Mouse (Mus musculus): Measurements from ENCODE around the gene Cdkal1. TPM values are rescaled to one million over a fixed set of nuclear protein-coding genes. Genes with fewer than 3 reads are reported as not detected.

The Cdkal1 gene
- polyA plus RNA-seq, 1 experiment = 13.5 TPM

GRCm38 (mm10) chr13:29553792-29554191 is 301.7 kb downstream of the Cdkal1 start:
- H3K4me3 ChIP-seq (ENCODE audit: insufficient read depth, low read length) = no peak overlapping the region
- H3K4me1 ChIP-seq (ENCODE audit: control insufficient read depth, insufficient read depth, low read length) = peaks cover 6% of the 10 kb centered on the region; the same call in 1 of the 2 replicates
- TF ChIP-seq POLR2A (IDR thresholded peaks at IDR 0.05; ENCODE audit: borderline replicate concordance, low read depth, low read length) (no peak), CTCF (IDR thresholded peaks at IDR 0.05; ENCODE audit: low read depth, low read length) (no peak)
- no peak overlapping the region for H3K27ac ChIP-seq (ENCODE audit: insufficient read depth, low read depth, low read length)

GRCm38 (mm10) chr13:29552322-29552870 is 303.1 kb downstream of the Cdkal1 start:
- Histone ChIP-seq H3K27ac (ENCODE audit: insufficient read depth, low read depth, low read length) (no peak overlapping the region), H3K4me3 (ENCODE audit: insufficient read depth, low read length) (no peak overlapping the region), H3K4me1 (ENCODE audit: control insufficient read depth, insufficient read depth, low read length) (peaks cover 6% of the 10 kb centered on the region; the same call in 1 of the 2 replicates)
- TF ChIP-seq POLR2A (IDR thresholded peaks at IDR 0.05; ENCODE audit: borderline replicate concordance, low read depth, low read length) (no peak), CTCF (IDR thresholded peaks at IDR 0.05; ENCODE audit: low read depth, low read length) (no peak)

GRCm38 (mm10) chr13:29550886-29551285 is 304.6 kb downstream of the Cdkal1 start:
- TF ChIP-seq POLR2A (IDR thresholded peaks at IDR 0.05; ENCODE audit: borderline replicate concordance, low read depth, low read length) (no peak), CTCF (IDR thresholded peaks at IDR 0.05; ENCODE audit: low read depth, low read length) (no peak)
- Histone ChIP-seq H3K4me1 (ENCODE audit: control insufficient read depth, insufficient read depth, low read length) (peaks cover 5% of the 10 kb centered on the region; the same call in 1 of the 2 replicates), H3K27ac (ENCODE audit: insufficient read depth, low read depth, low read length) (no peak overlapping the region), H3K4me3 (ENCODE audit: insufficient read depth, low read length) (no peak overlapping the region)

GRCm38 (mm10) chr13:29550203-29550602 is 305.3 kb downstream of the Cdkal1 start:
- no peak overlapping the region for H3K27ac ChIP-seq (ENCODE audit: insufficient read depth, low read depth, low read length)
- no peak overlapping the region for H3K4me3 ChIP-seq (ENCODE audit: insufficient read depth, low read length)
- peaks cover 3% of the 10 kb centered on the region; the same call in 1 of the 2 replicates for H3K4me1 ChIP-seq (ENCODE audit: control insufficient read depth, insufficient read depth, low read length)
- TF ChIP-seq POLR2A (IDR thresholded peaks at IDR 0.05; ENCODE audit: borderline replicate concordance, low read depth, low read length) (no peak), CTCF (IDR thresholded peaks at IDR 0.05; ENCODE audit: low read depth, low read length) (no peak)

- no peak for TF ChIP-seq CTCF (IDR thresholded peaks at IDR 0.05; ENCODE audit: low read depth, low read length)
- TF ChIP-seq POLR2A (IDR thresholded peaks at IDR 0.05; ENCODE audit: borderline replicate concordance, low read depth, low read length) = no peak
- H3K4me3 ChIP-seq (ENCODE audit: insufficient read depth, low read length) = no peak overlapping the region
These were observed 305.7 kb downstream of the Cdkal1 start for GRCm38 (mm10) chr13:29549761-29550160.

GRCm38 (mm10) chr13:29537906-29538305 is 317.6 kb downstream of the Cdkal1 start:
- Histone ChIP-seq H3K4me1 (ENCODE audit: control insufficient read depth, insufficient read depth, low read length) (no peaks in the 10 kb centered on the region), H3K27ac (ENCODE audit: insufficient read depth, low read depth, low read length) (no peak overlapping the region), H3K4me3 (ENCODE audit: insufficient read depth, low read length) (no peak overlapping the region)
- no peak for TF ChIP-seq POLR2A (IDR thresholded peaks at IDR 0.05; ENCODE audit: borderline replicate concordance, low read depth, low read length)
- TF ChIP-seq CTCF (IDR thresholded peaks at IDR 0.05; ENCODE audit: low read depth, low read length) = no peak

More at GRCm38 (mm10) chr13:29549761-29550160, 305.7 kb downstream of the Cdkal1 start:
- Histone ChIP-seq H3K27ac (ENCODE audit: insufficient read depth, low read depth, low read length) (no peak overlapping the region), H3K4me1 (ENCODE audit: control insufficient read depth, insufficient read depth, low read length) (peaks cover 3% of the 10 kb centered on the region; the same call in 1 of the 2 replicates)

- TF ChIP-seq POLR2A (IDR thresholded peaks at IDR 0.05; ENCODE audit: borderline replicate concordance, low read depth, low read length) = no peak
- no peak for TF ChIP-seq CTCF (IDR thresholded peaks at IDR 0.05; ENCODE audit: low read depth, low read length)
- Histone ChIP-seq H3K4me1 (ENCODE audit: control insufficient read depth, insufficient read depth, low read length) (no peaks in the 10 kb centered on the region), H3K4me3 (ENCODE audit: insufficient read depth, low read length) (no peak overlapping the region), H3K27ac (ENCODE audit: insufficient read depth, low read depth, low read length) (no peak overlapping the region)
These were observed 321.9 kb downstream of the Cdkal1 start for GRCm38 (mm10) chr13:29533586-29533985.

- no peaks in the 10 kb centered on the region for H3K4me1 ChIP-seq (ENCODE audit: control insufficient read depth, insufficient read depth, low read length)
- no peak overlapping the region for H3K27ac ChIP-seq (ENCODE audit: insufficient read depth, low read depth, low read length)
- H3K4me3 ChIP-seq (ENCODE audit: insufficient read depth, low read length) = no peak overlapping the region
- TF ChIP-seq POLR2A (IDR thresholded peaks at IDR 0.05; ENCODE audit: borderline replicate concordance, low read depth, low read length) (no peak), CTCF (IDR thresholded peaks at IDR 0.05; ENCODE audit: low read depth, low read length) (no peak)
These were observed 327.1 kb downstream of the Cdkal1 start for GRCm38 (mm10) chr13:29528344-29528743.

GRCm38 (mm10) chr13:29521321-29521720 is 334.2 kb downstream of the Cdkal1 start:
- TF ChIP-seq CTCF (IDR thresholded peaks at IDR 0.05; ENCODE audit: low read depth, low read length) (no peak), POLR2A (IDR thresholded peaks at IDR 0.05; ENCODE audit: borderline replicate concordance, low read depth, low read length) (no peak)
- Histone ChIP-seq H3K4me3 (ENCODE audit: insufficient read depth, low read length) (no peak overlapping the region), H3K4me1 (ENCODE audit: control insufficient read depth, insufficient read depth, low read length) (no peaks in the 10 kb centered on the region), H3K27ac (ENCODE audit: insufficient read depth, low read depth, low read length) (no peak overlapping the region)

GRCm38 (mm10) chr13:29514071-29514470 is 341.4 kb downstream of the Cdkal1 start:
- Histone ChIP-seq H3K4me1 (ENCODE audit: control insufficient read depth, insufficient read depth, low read length) (0 out of 2 replicates have a peak, but pooled peaks cover 2% of the 10 kb centered on the region), H3K4me3 (ENCODE audit: insufficient read depth, low read length) (no peak overlapping the region), H3K27ac (ENCODE audit: insufficient read depth, low read depth, low read length) (no peak overlapping the region)
- TF ChIP-seq CTCF (IDR thresholded peaks at IDR 0.05; ENCODE audit: low read depth, low read length) (no peak), POLR2A (IDR thresholded peaks at IDR 0.05; ENCODE audit: borderline replicate concordance, low read depth, low read length) (no peak)

All from bone marrow macrophage, adult 2 months (primary cell).